Mouse (Mus musculus): Measurements from ENCODE around the gene Inpp4b. TPM values are rescaled to one million over a fixed set of nuclear protein-coding genes. Genes with fewer than 3 reads are reported as not detected.
"Not testable (repeated sequence)": the region's sequence is repeated elsewhere in the genome, so short reads cannot be mapped to it uniquely, and the experiment has no call there.

The Inpp4b gene
- polyA plus RNA-seq, 1 experiment: 2.6 TPM

- no peak for DNase-seq (ENCODE audit: low read depth)
These were observed 435.3 kb downstream of the Inpp4b start for GRCm38 (mm10) chr8:81777704-81778103.

- no peak for DNase-seq (ENCODE audit: low read depth)
These were observed 437.1 kb downstream of the Inpp4b start for GRCm38 (mm10) chr8:81779440-81779839.

GRCm38 (mm10) chr8:81780166-81780565, 437.8 kb downstream of the Inpp4b start:
- DNase-seq (ENCODE audit: low read depth): no peak

GRCm38 (mm10) chr8:81780921-81781675, 438.7 kb downstream of the Inpp4b start:
- DNase-seq (ENCODE audit: low read depth): no peak

GRCm38 (mm10) chr8:81782781-81783180, 440.4 kb downstream of the Inpp4b start:
- no peak for DNase-seq (ENCODE audit: low read depth)

GRCm38 (mm10) chr8:81784775-81785174, 442.4 kb downstream of the Inpp4b start:
- DNase-seq (ENCODE audit: low read depth): no peak

GRCm38 (mm10) chr8:81788498-81788897, 446.1 kb downstream of the Inpp4b start:
- no peak for DNase-seq (ENCODE audit: low read depth)

GRCm38 (mm10) chr8:81792649-81793048, 450.3 kb downstream of the Inpp4b start:
- DNase-seq (ENCODE audit: low read depth): no peak

GRCm38 (mm10) chr8:81798501-81798900, 456.1 kb downstream of the Inpp4b start:
- DNase-seq (ENCODE audit: low read depth): no peak

GRCm38 (mm10) chr8:81800792-81801191, 458.4 kb downstream of the Inpp4b start:
- DNase-seq (ENCODE audit: low read depth): no peak

GRCm38 (mm10) chr8:81806797-81807196, 464.4 kb downstream of the Inpp4b start:
- no peak for DNase-seq (ENCODE audit: low read depth)

- DNase-seq (ENCODE audit: low read depth): no peak
These were observed 465.2 kb downstream of the Inpp4b start for GRCm38 (mm10) chr8:81807578-81807977.

GRCm38 (mm10) chr8:81808406-81808805, 466.1 kb downstream of the Inpp4b start:
- DNase-seq (ENCODE audit: low read depth): no peak

- not testable (repeated sequence) for DNase-seq (ENCODE audit: low read depth)
These were observed 467.1 kb downstream of the Inpp4b start for GRCm38 (mm10) chr8:81809414-81809813.

GRCm38 (mm10) chr8:81812051-81812751, 469.8 kb downstream of the Inpp4b start:
- no peak for DNase-seq (ENCODE audit: low read depth)

GRCm38 (mm10) chr8:81814742-81815141, 472.4 kb downstream of the Inpp4b start:
- DNase-seq (ENCODE audit: low read depth): no peak

- DNase-seq (ENCODE audit: low read depth): no peak
These were observed 473.2 kb downstream of the Inpp4b start for GRCm38 (mm10) chr8:81815551-81815950.

GRCm38 (mm10) chr8:81823121-81823520, 480.8 kb downstream of the Inpp4b start:
- no peak for DNase-seq (ENCODE audit: low read depth)

GRCm38 (mm10) chr8:81824975-81825374, 482.6 kb downstream of the Inpp4b start:
- DNase-seq (ENCODE audit: low read depth): no peak

- DNase-seq (ENCODE audit: low read depth): no peak
These were observed 484.1 kb downstream of the Inpp4b start for GRCm38 (mm10) chr8:81826406-81826805.

GRCm38 (mm10) chr8:81827306-81827913, 485.1 kb downstream of the Inpp4b start:
- no peak for DNase-seq (ENCODE audit: low read depth)

GRCm38 (mm10) chr8:81831430-81831829, 489.1 kb downstream of the Inpp4b start:
- DNase-seq (ENCODE audit: low read depth): no peak

- no peak for DNase-seq (ENCODE audit: low read depth)
These were observed 491.5 kb downstream of the Inpp4b start for GRCm38 (mm10) chr8:81833852-81834251.
